Mouse (Mus musculus): Measurements from ENCODE around the gene Tns1. TPM values are rescaled to one million over a fixed set of nuclear protein-coding genes. Genes with fewer than 3 reads are reported as not detected.

Gene Tns1
- total and polyA plus RNA-seq, 2 experiments: 17.9 to 47.9 TPM

DNA sequence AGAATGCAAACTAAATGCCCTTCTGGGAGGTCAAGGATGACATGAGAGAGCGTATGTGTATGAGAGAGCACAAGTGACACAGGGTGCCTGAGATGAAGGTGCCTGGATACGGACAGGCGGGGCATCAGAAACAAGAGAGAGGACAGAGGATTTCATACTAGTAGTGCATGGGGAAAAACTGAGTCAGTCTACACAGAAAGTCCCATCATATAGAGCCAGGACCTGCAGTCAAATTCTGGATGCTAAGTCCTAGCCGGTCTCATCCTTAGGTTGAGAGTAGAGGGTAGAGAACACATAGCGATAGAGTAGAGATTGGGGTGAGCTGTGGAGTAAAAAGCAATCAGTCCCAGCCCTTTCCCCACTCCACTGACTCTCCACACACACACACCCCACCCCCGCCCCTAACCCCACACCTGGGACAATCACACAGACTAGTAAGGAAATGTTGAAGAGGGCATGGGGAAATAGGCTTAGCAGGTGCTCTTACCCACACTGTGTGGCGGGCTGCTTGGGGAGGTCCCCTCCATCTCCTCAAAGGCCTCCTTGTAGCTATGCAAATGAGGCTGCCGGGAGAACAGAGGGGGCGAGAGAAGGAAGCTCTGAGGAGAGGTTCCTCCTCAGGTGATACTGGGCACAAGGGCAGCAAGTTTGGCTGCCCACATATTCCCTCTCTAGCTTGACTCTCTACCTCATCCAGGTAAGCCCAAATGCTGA, 183.6 kb downstream of the Tns1 start:
- peaks cover 18% of the 10 kb centered on the region for H3K4me1 ChIP-seq (ENCODE audit: control insufficient read depth, insufficient read depth, low read length)
- TF ChIP-seq CTCF (IDR thresholded peaks at IDR 0.05; ENCODE audit: low read depth, low read length): no peak
- H3K4me3 ChIP-seq (ENCODE audit: insufficient read depth, low read depth, low read length): no peak overlapping the region
- no peak overlapping the region for H3K27ac ChIP-seq (replicated peaks; ENCODE audit: insufficient read depth, low read depth, low read length)
- no peak for DNase-seq (ENCODE audit: extremely low read depth, low read depth, low spot score)
- no peaks in the 10 kb centered on the region for H3K27me3 ChIP-seq (ENCODE audit: control insufficient read depth, insufficient read depth, low read length)
- peaks cover 12% of the 10 kb centered on the region for H3K36me3 ChIP-seq (ENCODE audit: control insufficient read depth, insufficient read depth, low read length)
- 96% methylated on average over 9 of the region's 9 CpGs for WGBS
- no peaks in the 10 kb centered on the region for H3K79me2 ChIP-seq (ENCODE audit: control insufficient read depth, insufficient read depth, low read length)
- no peak overlapping the region for H3K9ac ChIP-seq (ENCODE audit: low read depth, low read length)

DNA sequence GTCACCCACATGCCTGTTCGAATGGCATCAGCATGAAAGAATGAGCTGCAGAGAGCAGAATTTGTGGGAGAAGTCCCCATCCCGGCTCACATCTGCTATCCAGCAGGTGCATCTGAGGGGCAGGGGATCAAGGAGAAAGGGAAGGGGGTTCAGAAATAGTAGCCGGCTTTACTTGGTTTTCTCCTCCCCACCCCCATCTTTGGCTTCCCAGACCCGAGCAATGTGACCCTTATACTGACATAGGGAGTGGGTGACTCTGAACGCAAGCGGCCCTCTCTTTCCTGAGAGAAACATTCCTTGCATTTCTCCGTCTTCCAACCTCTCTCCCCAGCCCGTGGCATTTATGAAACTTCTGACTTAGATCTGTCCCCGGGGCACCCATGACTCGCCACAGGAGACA, 185.7 kb downstream of the Tns1 start:
- Histone ChIP-seq H3K27me3 (ENCODE audit: control insufficient read depth, insufficient read depth, low read length) (no peaks in the 10 kb centered on the region), H3K27ac (replicated peaks; ENCODE audit: insufficient read depth, low read depth, low read length) (no peak overlapping the region), H3K79me2 (ENCODE audit: control insufficient read depth, insufficient read depth, low read length) (no peaks in the 10 kb centered on the region), H3K4me3 (ENCODE audit: insufficient read depth, low read depth, low read length) (no peak overlapping the region), H3K9ac (ENCODE audit: low read depth, low read length) (no peak overlapping the region), H3K36me3 (ENCODE audit: control insufficient read depth, insufficient read depth, low read length) (peaks cover 14% of the 10 kb centered on the region), H3K4me1 (ENCODE audit: control insufficient read depth, insufficient read depth, low read length) (peaks cover 18% of the 10 kb centered on the region)
- DNase-seq (ENCODE audit: extremely low read depth, low read depth, low spot score): no peak
- 87% methylated on average over 10 of the region's 10 CpGs for WGBS
- TF ChIP-seq CTCF (IDR thresholded peaks at IDR 0.05; ENCODE audit: low read depth, low read length) (no peak), POLR2A (IDR thresholded peaks at IDR 0.05; ENCODE audit: extremely low read depth, insufficient read depth, low read length) (no peak)

DNA sequence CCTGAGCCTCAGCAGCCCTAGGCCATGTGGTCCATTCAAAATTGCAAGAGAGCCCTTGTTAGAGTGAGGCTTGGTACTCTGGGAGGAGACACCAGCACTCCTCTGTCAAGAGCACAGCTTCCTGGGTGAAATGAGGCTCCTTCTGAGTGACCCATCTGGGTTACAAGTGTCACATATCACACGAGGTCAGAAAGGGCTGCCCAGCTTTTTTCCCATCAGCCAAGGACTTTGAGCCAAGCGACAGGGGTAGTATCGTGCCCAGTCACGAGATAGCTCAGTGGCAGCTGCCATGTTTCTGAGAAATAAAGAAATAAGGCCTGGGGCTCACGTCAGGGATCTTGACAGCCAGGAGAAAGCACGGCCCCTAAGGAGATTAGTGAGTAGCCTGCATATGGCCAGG, 186.4 kb downstream of the Tns1 start:
- peak; percentile 61 for DNase-seq (ENCODE audit: extremely low read depth, low read depth, low spot score)
- H3K4me3 ChIP-seq (ENCODE audit: insufficient read depth, low read depth, low read length): no peak overlapping the region
- H3K36me3 ChIP-seq (ENCODE audit: control insufficient read depth, insufficient read depth, low read length): peaks cover 14% of the 10 kb centered on the region
- H3K4me1 ChIP-seq (ENCODE audit: control insufficient read depth, insufficient read depth, low read length): peaks cover 25% of the 10 kb centered on the region
- H3K9ac ChIP-seq (ENCODE audit: low read depth, low read length): 0 out of 2 replicates have a peak overlapping the region, but pooled peaks have one; percentile 8
- no peaks in the 10 kb centered on the region for H3K79me2 ChIP-seq (ENCODE audit: control insufficient read depth, insufficient read depth, low read length)
- 16% methylated on average over 6 of the region's 6 CpGs for WGBS
- peak overlapping the region; percentile 53 for H3K27ac ChIP-seq (replicated peaks; ENCODE audit: insufficient read depth, low read depth, low read length)
- H3K27me3 ChIP-seq (ENCODE audit: control insufficient read depth, insufficient read depth, low read length): no peaks in the 10 kb centered on the region
- no peak for TF ChIP-seq POLR2A (IDR thresholded peaks at IDR 0.05; ENCODE audit: extremely low read depth, insufficient read depth, low read length)

DNA sequence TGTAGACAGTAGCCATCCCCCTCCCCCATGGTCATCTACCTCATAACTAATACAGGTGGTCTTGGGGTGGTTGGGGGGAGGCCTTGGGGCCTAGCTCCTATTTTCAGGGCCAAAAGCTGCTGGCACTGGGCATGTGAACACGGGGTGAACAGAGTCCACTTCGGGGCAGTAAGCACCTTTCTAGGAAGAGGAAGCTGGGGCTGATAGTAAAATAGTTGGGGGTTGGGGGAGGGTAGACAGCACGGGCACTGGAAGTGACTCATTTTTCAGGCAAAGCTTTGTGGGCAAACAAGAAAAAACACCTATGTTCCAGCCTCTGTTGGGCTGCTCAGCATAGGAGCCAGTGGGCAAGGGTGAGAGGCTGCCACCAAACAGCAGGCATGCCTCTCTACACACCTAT, 187.7 kb downstream of the Tns1 start:
- Histone ChIP-seq H3K4me1 (ENCODE audit: control insufficient read depth, insufficient read depth, low read length) (peaks cover 33% of the 10 kb centered on the region), H3K36me3 (ENCODE audit: control insufficient read depth, insufficient read depth, low read length) (peaks cover 14% of the 10 kb centered on the region), H3K79me2 (ENCODE audit: control insufficient read depth, insufficient read depth, low read length) (no peaks in the 10 kb centered on the region), H3K4me3 (ENCODE audit: insufficient read depth, low read depth, low read length) (no peak overlapping the region), H3K9ac (ENCODE audit: low read depth, low read length) (0 out of 2 replicates have a peak overlapping the region, but pooled peaks have one; percentile 6), H3K27me3 (ENCODE audit: control insufficient read depth, insufficient read depth, low read length) (no peaks in the 10 kb centered on the region), H3K27ac (replicated peaks; ENCODE audit: insufficient read depth, low read depth, low read length) (peak overlapping the region; percentile 40)
- 5% methylated on average over 3 of the region's 3 CpGs for WGBS
- TF ChIP-seq CTCF (IDR thresholded peaks at IDR 0.05; ENCODE audit: low read depth, low read length): 0 out of 2 replicates have a peak, but pooled peaks have one; percentile 1
- TF ChIP-seq POLR2A (IDR thresholded peaks at IDR 0.05; ENCODE audit: extremely low read depth, insufficient read depth, low read length): no peak
- peak; percentile 66 for DNase-seq (ENCODE audit: extremely low read depth, low read depth, low spot score)

DNA sequence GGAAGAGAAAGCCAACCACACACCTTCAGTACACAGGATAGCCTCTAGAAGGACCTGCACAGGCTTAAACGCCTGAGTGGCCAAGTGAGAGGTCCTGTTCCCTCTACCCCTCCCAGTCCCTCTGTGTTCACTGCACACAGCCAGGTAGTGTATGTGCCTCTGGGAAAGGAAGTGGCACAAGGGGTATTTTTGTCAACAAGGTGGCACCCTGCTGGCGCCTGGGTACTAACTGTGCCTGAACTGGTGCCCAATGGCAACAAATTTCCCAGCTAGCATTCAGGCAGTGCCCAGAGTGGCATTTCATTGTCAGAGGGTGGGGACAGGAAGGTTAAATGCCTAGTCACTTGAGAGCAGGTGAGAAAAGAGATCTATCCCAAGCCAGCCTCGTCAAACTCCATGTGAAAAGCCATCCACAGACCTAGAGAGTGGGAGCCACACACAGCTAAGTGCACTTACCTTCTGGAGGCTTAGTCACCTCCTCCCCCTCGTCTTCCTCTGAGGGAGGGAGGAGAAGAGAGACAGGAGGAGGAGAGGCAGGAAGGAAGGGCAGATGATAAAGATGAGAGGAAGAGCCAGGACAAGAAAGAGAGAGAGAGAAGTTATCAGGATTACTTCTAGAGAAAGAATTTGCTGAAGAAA, 188.7 kb downstream of the Tns1 start:
- WGBS: 65% methylated on average over 4 of the region's 4 CpGs
- TF ChIP-seq CTCF (IDR thresholded peaks at IDR 0.05; ENCODE audit: low read depth, low read length): no peak
- no peak for TF ChIP-seq POLR2A (IDR thresholded peaks at IDR 0.05; ENCODE audit: extremely low read depth, insufficient read depth, low read length)
- H3K27ac ChIP-seq (replicated peaks; ENCODE audit: insufficient read depth, low read depth, low read length): peak overlapping the region; percentile 11
- H3K36me3 ChIP-seq (ENCODE audit: control insufficient read depth, insufficient read depth, low read length): peaks cover 9% of the 10 kb centered on the region; the same call in 1 of the 2 replicates
- DNase-seq (ENCODE audit: extremely low read depth, low read depth, low spot score): peak; percentile 36
- H3K4me1 ChIP-seq (ENCODE audit: control insufficient read depth, insufficient read depth, low read length): peaks cover 43% of the 10 kb centered on the region
- H3K4me3 ChIP-seq (ENCODE audit: insufficient read depth, low read depth, low read length): no peak overlapping the region
- no peaks in the 10 kb centered on the region for H3K27me3 ChIP-seq (ENCODE audit: control insufficient read depth, insufficient read depth, low read length)
- no peaks in the 10 kb centered on the region for H3K79me2 ChIP-seq (ENCODE audit: control insufficient read depth, insufficient read depth, low read length)
- peak overlapping the region; percentile 4; the same call in 1 of the 2 replicates for H3K9ac ChIP-seq (ENCODE audit: low read depth, low read length)

DNA sequence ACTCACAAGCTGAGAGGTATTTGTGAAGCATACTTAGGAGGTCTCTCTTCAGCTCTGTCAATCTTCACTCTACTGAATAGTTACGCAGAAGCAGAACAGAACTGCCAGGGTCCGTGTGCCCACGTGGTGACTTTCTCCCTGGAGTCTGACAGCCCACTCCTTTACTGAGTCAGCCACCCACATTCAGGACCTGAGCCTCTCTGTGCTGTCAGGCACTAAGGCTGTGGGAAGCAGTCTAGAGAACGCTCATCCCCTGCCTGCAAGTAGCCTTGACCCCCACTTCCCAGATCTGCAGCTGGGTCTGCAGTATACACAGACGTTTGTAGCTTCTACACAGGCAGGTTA, 191.1 kb downstream of the Tns1 start:
- Histone ChIP-seq H3K4me1 (ENCODE audit: control insufficient read depth, insufficient read depth, low read length) (peaks cover 61% of the 10 kb centered on the region), H3K27me3 (ENCODE audit: control insufficient read depth, insufficient read depth, low read length) (no peaks in the 10 kb centered on the region), H3K79me2 (ENCODE audit: control insufficient read depth, insufficient read depth, low read length) (no peaks in the 10 kb centered on the region), H3K9ac (ENCODE audit: low read depth, low read length) (peak overlapping the region; percentile 33), H3K36me3 (ENCODE audit: control insufficient read depth, insufficient read depth, low read length) (peaks cover 4% of the 10 kb centered on the region; the same call in 1 of the 2 replicates), H3K4me3 (ENCODE audit: insufficient read depth, low read depth, low read length) (no peak overlapping the region), H3K27ac (replicated peaks; ENCODE audit: insufficient read depth, low read depth, low read length) (peak overlapping the region; percentile 75)
- 64% methylated on average over 5 of the region's 5 CpGs for WGBS
- TF ChIP-seq POLR2A (IDR thresholded peaks at IDR 0.05; ENCODE audit: extremely low read depth, insufficient read depth, low read length) (no peak), CTCF (IDR thresholded peaks at IDR 0.05; ENCODE audit: low read depth, low read length) (no peak)
- DNase-seq (ENCODE audit: extremely low read depth, low read depth, low spot score): no peak

Measured in liver, adult 2 months (tissue).